Mouse (Mus musculus): Measurements from ENCODE around the gene Adam12. TPM values are rescaled to one million over a fixed set of nuclear protein-coding genes. Genes with fewer than 3 reads are reported as not detected.

Gene Adam12
- polyA plus RNA-seq, 2 experiments = 17.0 to 18.1 TPM

- Histone ChIP-seq H3K36me3 (ENCODE audit: control insufficient read depth, insufficient read depth, low read length) (no peaks in the 10 kb centered on the region), H3K4me2 (replicated peaks; ENCODE audit: low read depth, low read length, severe bottlenecking) (no peak overlapping the region), H3K4me3 (replicated peaks; ENCODE audit: low read length) (no peak overlapping the region), H3K4me1 (ENCODE audit: control insufficient read depth, insufficient read depth, low read length) (0 out of 2 replicates have a peak, but pooled peaks cover 2% of the 10 kb centered on the region), H3K9me3 (ENCODE audit: control insufficient read depth, low read length) (no peaks in the 10 kb centered on the region), H3K27me3 (ENCODE audit: control insufficient read depth, insufficient read depth, low read length) (peaks cover 10% of the 10 kb centered on the region; the same call in 1 of the 2 replicates), H3K27ac (replicated peaks; ENCODE audit: low read depth, low read length) (no peak overlapping the region), H3K9ac (ENCODE audit: low read depth, low read length, severe bottlenecking) (no peak overlapping the region)
- no peak for TF ChIP-seq POLR2A (IDR thresholded peaks at IDR 0.05; ENCODE audit: borderline replicate concordance, extremely low read depth, insufficient read depth, insufficient read length)
- ATAC-seq (ENCODE audit: low FRiP score, low read depth) (no peak), DNase-seq (ENCODE audit: low spot score) (no peak)
- WGBS = 82% methylated on average over 2 of the region's 2 CpGs
Observed at GRCm38 (mm10) chr7:134235552-134235951, 3.6 kb upstream of the Adam12 start.

DNA sequence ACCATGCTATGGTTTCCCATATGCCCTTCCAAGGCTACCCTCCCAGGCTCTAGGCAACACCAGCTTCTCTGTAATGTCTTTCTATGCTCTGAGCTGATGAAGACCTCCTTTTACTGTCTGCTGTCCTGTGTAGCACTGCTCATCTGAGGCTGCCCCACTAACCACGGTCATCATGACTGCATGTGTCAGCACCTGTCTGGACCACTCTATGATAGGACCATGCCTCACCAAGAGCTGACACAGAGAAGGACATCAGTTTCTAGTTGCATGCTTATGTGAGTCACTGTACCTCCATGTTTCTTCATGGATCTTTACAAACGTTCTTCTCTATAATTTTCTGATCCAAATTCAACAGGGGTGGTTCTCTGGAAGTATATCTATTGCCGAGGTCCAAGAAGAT is 1.2 kb downstream of the Adam12 start:
- H3K36me3 ChIP-seq (ENCODE audit: control insufficient read depth, insufficient read depth, low read length) = no peaks in the 10 kb centered on the region
- WGBS = 85% methylated on average over 3 of the region's 3 CpGs
- no peaks in the 10 kb centered on the region for H3K9me3 ChIP-seq (ENCODE audit: control insufficient read depth, low read length)
- H3K4me2 ChIP-seq (replicated peaks; ENCODE audit: low read depth, low read length, severe bottlenecking) = no peak overlapping the region
- peaks cover 4% of the 10 kb centered on the region for H3K4me1 ChIP-seq (ENCODE audit: control insufficient read depth, insufficient read depth, low read length)
- ATAC-seq (ENCODE audit: low FRiP score, low read depth) (no peak), DNase-seq (ENCODE audit: low spot score) (no peak)
- H3K9ac ChIP-seq (ENCODE audit: low read depth, low read length, severe bottlenecking) = no peak overlapping the region
- no peak for TF ChIP-seq POLR2A (IDR thresholded peaks at IDR 0.05; ENCODE audit: borderline replicate concordance, extremely low read depth, insufficient read depth, insufficient read length)
- H3K27me3 ChIP-seq (ENCODE audit: control insufficient read depth, insufficient read depth, low read length) = peaks cover 10% of the 10 kb centered on the region; the same call in 1 of the 2 replicates
- H3K4me3 ChIP-seq (replicated peaks; ENCODE audit: low read length) = no peak overlapping the region
- H3K27ac ChIP-seq (replicated peaks; ENCODE audit: low read depth, low read length) = no peak overlapping the region

- Histone ChIP-seq H3K27ac (replicated peaks; ENCODE audit: low read depth, low read length) (no peak overlapping the region), H3K36me3 (ENCODE audit: control insufficient read depth, insufficient read depth, low read length) (no peaks in the 10 kb centered on the region), H3K27me3 (ENCODE audit: control insufficient read depth, insufficient read depth, low read length) (peaks cover 14% of the 10 kb centered on the region; the same call in 1 of the 2 replicates), H3K4me3 (replicated peaks; ENCODE audit: low read length) (no peak overlapping the region), H3K4me2 (replicated peaks; ENCODE audit: low read depth, low read length, severe bottlenecking) (no peak overlapping the region), H3K9me3 (ENCODE audit: control insufficient read depth, low read length) (no peaks in the 10 kb centered on the region), H3K9ac (ENCODE audit: low read depth, low read length, severe bottlenecking) (no peak overlapping the region), H3K4me1 (ENCODE audit: control insufficient read depth, insufficient read depth, low read length) (peaks cover 4% of the 10 kb centered on the region)
- TF ChIP-seq POLR2A (IDR thresholded peaks at IDR 0.05; ENCODE audit: borderline replicate concordance, extremely low read depth, insufficient read depth, insufficient read length) = no peak
- no peak for ATAC-seq (ENCODE audit: low FRiP score, low read depth)
- WGBS = 82% methylated on average over 2 of the region's 2 CpGs
- DNase-seq (ENCODE audit: low spot score) = no peak
Observed at GRCm38 (mm10) chr7:134229899-134230298, 2.0 kb downstream of the Adam12 start.

DNA sequence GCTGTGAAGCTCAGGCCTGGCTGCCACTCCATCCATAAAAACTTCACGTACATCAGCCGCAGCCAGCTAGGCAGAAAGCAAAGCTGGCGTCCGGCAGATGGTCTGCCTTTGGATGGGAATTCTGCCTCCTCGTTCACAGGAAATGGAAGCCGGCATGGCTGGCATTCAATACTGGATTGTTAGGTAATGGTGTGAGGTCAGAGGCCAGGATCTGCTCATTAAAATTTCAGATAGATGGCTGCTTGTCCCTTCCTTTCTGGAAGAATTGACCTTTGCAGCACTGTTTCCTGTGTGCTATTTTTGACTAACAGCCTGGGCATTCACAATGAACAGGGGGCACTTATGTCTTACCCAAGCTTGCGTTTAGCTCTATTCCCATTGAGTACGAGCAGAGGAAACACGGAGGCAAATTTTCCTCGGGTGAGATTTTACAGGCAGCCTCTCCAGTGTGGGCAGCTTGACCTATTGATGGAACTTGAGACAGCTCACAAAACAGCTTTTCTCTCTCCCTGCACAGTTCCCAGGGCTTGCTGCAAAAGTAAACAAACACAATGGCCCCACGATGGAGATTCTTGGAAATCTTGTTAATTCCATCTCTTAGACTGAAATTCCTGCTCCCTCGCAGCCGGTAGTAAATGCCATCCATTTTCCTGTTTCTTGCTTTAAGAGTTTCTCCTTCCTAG is 4.0 kb downstream of the Adam12 start:
- no peak for TF ChIP-seq POLR2A (IDR thresholded peaks at IDR 0.05; ENCODE audit: borderline replicate concordance, extremely low read depth, insufficient read depth, insufficient read length)
- no peak overlapping the region for H3K4me3 ChIP-seq (replicated peaks; ENCODE audit: low read length)
- 28% methylated on average over 13 of the region's 13 CpGs for WGBS
- ATAC-seq (ENCODE audit: low FRiP score, low read depth) = no peak
- peak; percentile 40 for DNase-seq (ENCODE audit: low spot score)
- no peaks in the 10 kb centered on the region for H3K36me3 ChIP-seq (ENCODE audit: control insufficient read depth, insufficient read depth, low read length)
- H3K27ac ChIP-seq (replicated peaks; ENCODE audit: low read depth, low read length) = no peak overlapping the region
- no peaks in the 10 kb centered on the region for H3K9me3 ChIP-seq (ENCODE audit: control insufficient read depth, low read length)
- H3K27me3 ChIP-seq (ENCODE audit: control insufficient read depth, insufficient read depth, low read length) = peaks cover 14% of the 10 kb centered on the region; the same call in 1 of the 2 replicates
- H3K4me2 ChIP-seq (replicated peaks; ENCODE audit: low read depth, low read length, severe bottlenecking) = no peak overlapping the region
- H3K9ac ChIP-seq (ENCODE audit: low read depth, low read length, severe bottlenecking) = no peak overlapping the region
- H3K4me1 ChIP-seq (ENCODE audit: control insufficient read depth, insufficient read depth, low read length) = peaks cover 11% of the 10 kb centered on the region

GRCm38 (mm10) chr7:134227101-134227500 is 4.8 kb downstream of the Adam12 start:
- Histone ChIP-seq H3K4me1 (ENCODE audit: control insufficient read depth, insufficient read depth, low read length) (peaks cover 11% of the 10 kb centered on the region), H3K4me3 (replicated peaks; ENCODE audit: low read length) (no peak overlapping the region), H3K27me3 (ENCODE audit: control insufficient read depth, insufficient read depth, low read length) (peaks cover 14% of the 10 kb centered on the region; the same call in 1 of the 2 replicates), H3K4me2 (replicated peaks; ENCODE audit: low read depth, low read length, severe bottlenecking) (no peak overlapping the region), H3K36me3 (ENCODE audit: control insufficient read depth, insufficient read depth, low read length) (no peaks in the 10 kb centered on the region), H3K9ac (ENCODE audit: low read depth, low read length, severe bottlenecking) (no peak overlapping the region), H3K27ac (replicated peaks; ENCODE audit: low read depth, low read length) (no peak overlapping the region), H3K9me3 (ENCODE audit: control insufficient read depth, low read length) (no peaks in the 10 kb centered on the region)
- no peak for ATAC-seq (ENCODE audit: low FRiP score, low read depth)
- no peak for TF ChIP-seq POLR2A (IDR thresholded peaks at IDR 0.05; ENCODE audit: borderline replicate concordance, extremely low read depth, insufficient read depth, insufficient read length)
- no peak for DNase-seq (ENCODE audit: low spot score)
- 76% methylated on average over 4 of the region's 4 CpGs for WGBS

Data from limb, embryonic 14.5 days (tissue).